Mouse (Mus musculus) frontal cortex, postnatal 25 days (tissue): ENCODE measurements around the gene Nelfa.
"Not testable (repeated sequence)": the region's sequence is repeated elsewhere in the genome, so short reads cannot be mapped to it uniquely, and the experiment has no call there.

Experiments used
- DNase-seq, 2 experiments: peaks; one replicate each; pipeline ENCODE4 v3.0.0; 2022; ENCODE audit warnings: low spot score in 2 of 2

Nelfa gene

GRCm38 (mm10) chr5:33919466-33919865, 16.7 kb downstream of the Nelfa start:
- DNase-seq, result no peak

- DNase-seq, result not testable (repeated sequence)
Measured at GRCm38 (mm10) chr5:33916616-33917015, 19.6 kb downstream of the Nelfa start.

DNA sequence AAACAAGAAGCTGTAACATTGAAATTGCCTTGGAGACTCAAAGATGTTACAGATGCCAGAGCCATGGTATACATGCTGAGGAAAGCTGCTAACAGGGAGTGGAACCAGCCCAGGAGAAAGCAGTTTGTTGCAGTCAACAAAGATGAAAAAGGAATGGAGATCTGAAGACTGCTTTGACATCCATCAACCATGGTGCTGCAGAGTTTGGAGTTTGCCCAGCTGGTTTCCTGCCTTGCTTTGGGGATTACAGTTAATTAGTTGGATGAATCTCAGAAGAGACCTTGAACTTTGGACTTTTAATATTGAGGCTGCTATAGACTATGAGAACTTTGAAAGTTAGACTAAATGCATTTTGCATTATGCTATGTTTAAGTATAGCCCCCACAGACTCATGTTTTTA, 21.2 kb downstream of the Nelfa start:
- not testable (repeated sequence) for DNase-seq

DNA sequence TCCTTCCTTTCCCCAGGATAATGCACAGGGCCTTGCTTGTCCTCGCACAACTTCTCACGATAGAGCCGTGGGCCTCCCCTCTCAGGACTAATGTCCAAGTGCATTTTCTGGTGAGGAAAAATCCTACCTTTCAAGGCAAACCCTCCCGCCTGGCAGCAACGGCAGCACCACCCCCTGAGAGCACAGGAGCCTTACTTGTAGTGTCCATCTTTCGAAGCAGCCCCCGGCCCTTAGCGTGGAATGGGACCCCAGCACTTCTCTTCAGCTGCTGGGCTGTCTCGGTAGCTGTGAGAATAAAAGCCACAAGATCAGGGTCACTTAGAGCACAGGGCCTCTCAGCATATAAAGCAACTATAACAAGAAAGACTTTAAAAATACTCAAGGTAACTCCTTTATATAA, 33.0 kb downstream of the Nelfa start:
- DNase-seq, result no peak

DNA sequence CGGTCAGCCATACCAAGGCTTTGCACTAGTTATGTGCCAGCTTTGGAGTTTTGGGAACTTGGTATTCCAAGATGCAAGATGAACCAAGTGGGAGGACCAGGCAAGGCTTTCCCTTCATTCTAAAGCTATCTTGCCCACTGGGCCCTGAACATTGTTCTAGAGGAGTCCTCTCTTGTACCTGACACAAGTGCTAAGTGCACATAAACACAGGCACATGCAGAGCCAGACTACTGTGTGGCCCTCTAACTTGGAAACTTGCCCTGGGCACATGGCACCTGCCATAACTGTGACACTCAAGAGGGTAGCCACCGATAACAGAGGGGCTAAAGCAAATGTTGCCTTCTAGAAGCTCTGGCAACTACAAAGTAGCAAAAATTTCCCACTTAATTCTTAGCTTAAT, 33.5 kb downstream of the Nelfa start:
- DNase-seq, result no peak

GRCm38 (mm10) chr5:33901278-33901677, 34.9 kb downstream of the Nelfa start:
- DNase-seq, result no peak

- no peak for DNase-seq
Measured at GRCm38 (mm10) chr5:33900701-33901263, 35.4 kb downstream of the Nelfa start.

- no peak for DNase-seq
Measured at GRCm38 (mm10) chr5:33900101-33900500, 36.1 kb downstream of the Nelfa start.

- no peak for DNase-seq
Measured at GRCm38 (mm10) chr5:33899245-33899644, 37.0 kb downstream of the Nelfa start.

DNA sequence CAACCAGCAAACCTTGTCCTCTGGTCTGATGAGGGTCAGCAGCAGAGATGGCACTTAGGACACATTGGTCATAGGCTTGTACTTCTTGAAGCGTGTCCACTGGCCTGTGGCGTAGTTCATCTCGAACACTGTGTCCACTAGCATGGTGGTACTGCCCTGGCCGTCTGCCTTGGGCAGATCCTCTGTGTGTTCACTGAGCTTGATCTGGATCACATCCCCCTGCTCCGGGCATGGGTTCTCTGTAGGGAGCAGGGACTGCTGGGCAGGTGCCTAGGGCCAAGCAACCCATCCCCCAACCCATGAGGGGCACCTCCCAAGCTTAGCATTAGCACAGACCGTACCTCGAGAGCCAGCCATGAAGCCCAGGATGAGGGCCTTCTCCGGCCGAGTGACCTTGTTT, 37.5 kb downstream of the Nelfa start:
- no peak for DNase-seq

GRCm38 (mm10) chr5:33897158-33897557, 39.1 kb downstream of the Nelfa start:
- no peak for DNase-seq

- no peak for DNase-seq
Measured at GRCm38 (mm10) chr5:33895116-33895515, 41.1 kb downstream of the Nelfa start.

DNA sequence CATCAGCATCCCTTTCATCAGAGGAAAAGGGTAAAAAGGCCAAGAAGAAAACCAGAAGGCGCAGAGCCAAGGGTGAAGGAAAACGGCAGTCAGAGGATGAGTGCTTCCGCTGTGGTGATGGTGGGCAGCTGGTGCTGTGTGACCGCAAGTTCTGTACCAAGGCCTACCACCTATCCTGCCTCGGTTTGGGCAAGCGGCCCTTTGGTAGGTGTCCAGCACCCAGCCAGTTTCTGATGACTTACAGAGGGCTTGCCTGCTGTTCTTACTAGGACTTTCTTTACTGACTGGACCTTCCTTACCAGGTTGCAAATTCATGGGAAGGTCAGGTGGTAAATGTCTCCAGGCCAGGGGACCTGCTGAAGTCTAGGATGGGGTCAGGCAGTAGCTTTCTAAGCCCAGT, 42.8 kb downstream of the Nelfa start:
- no peak for DNase-seq

- no peak for DNase-seq
Measured at GRCm38 (mm10) chr5:33881118-33881517, 55.1 kb downstream of the Nelfa start.

DNA sequence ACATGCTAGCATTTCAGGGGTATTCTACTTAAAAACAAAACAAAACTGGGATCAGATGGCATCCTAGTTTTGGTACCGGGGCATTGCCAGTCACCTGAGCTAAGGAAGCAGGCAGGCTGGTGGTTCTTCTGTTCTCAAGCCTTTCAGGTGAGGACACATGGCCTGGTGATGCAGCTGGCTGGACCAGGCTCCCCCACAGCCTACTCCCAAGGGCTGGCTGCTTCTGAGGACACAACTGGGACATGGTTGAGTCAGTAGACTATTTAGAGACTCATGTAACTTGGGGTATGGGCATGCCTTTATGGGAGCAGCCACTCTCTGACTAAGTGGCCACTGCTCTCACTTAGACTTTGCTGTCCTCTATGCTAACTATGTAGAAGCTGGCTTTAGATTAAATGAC, 60.7 kb downstream of the Nelfa start:
- DNase-seq, result no peak

DNA sequence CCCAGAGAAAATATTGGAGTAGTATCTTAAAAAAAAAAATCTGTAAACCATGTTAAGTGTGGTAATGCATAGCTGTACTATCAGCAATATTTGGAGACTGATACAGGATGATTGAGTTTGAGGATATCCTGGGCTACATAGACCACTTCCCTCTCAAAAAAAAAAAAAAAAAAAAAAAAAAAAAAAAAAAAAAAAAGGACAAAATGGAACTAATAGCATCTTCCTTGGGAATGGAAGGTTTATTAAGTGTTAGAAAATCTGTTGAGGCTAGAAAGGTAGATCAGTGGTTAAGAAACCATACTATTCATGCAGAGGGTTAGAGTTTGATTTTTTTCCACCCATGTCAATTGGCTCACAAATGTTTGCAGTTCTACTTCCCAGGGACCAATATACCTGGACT, 78.5 kb downstream of the Nelfa start:
- DNase-seq, result no peak

GRCm38 (mm10) chr5:33854019-33854418, 82.2 kb downstream of the Nelfa start:
- DNase-seq, result no peak

- DNase-seq, result no peak
Measured at GRCm38 (mm10) chr5:33853086-33853485, 83.1 kb downstream of the Nelfa start.

DNA sequence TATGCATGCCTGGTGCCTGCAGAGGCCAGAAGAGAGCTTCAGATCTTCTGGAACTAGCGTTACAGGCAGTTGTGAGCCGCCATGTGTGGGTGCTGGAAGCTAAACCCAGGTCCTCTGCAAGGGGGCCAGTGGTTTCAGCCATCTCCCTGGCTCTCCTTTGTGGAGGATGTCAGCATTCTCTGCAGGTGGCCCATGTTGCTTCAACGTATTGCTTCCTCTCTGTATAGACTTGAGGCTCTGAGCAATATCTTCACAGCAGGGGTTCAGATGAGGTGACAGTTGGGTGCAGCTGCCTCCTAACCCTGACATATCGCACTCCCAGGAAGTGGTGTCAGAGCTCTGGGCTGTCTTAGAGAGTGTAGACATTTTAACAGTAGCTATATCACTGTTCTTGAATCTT, 84.7 kb downstream of the Nelfa start:
- DNase-seq, result no peak
